Mouse (Mus musculus) heart, embryonic 12.5 days (tissue): ENCODE measurements around the gene Zfp46. TPM values are rescaled to one million over a fixed set of nuclear protein-coding genes. Genes with fewer than 3 reads are reported as not detected.

ENCODE experiments used
- polyA plus RNA-seq: library from polyadenylated mRNA; unstranded; fragments of >200 nt; fragmentation: Nextera tagmentation; extraction: Ambion mirVana; gene quantifications from 2 replicates; pipeline ENCODE4 v1.2.1, GENCODE M21; 2016

Gene Zfp46
- polyA plus RNA-seq, 1 experiment from 2014 or later: 24.9 TPM

Other genes starting within 250 kb of the Zfp46 start
- gene Rpl11, start 231.3 kb upstream of the Zfp46 start, polyA plus RNA-seq: 257 and 262 TPM in 2 replicates
- 320 and 321 TPM in 2 replicates for gene Id3, start 141.2 kb upstream of the Zfp46 start, polyA plus RNA-seq
- gene E2f2, start 112.3 kb upstream of the Zfp46 start, polyA plus RNA-seq: 8.1 and 9.3 TPM in 2 replicates
- gene Asap3, start 78.3 kb upstream of the Zfp46 start, polyA plus RNA-seq: 2.9 and 3.4 TPM in 2 replicates
- 56.9 and 57.6 TPM in 2 replicates for gene Tcea3, start 37.0 kb upstream of the Zfp46 start, polyA plus RNA-seq
- 112 and 115 TPM in 2 replicates for gene Hnrnpr, start 26.3 kb downstream of the Zfp46 start, polyA plus RNA-seq
- 0.08 TPM in 1 of 2 replicates, not detected in the other for gene Htr1d, start 138.8 kb downstream of the Zfp46 start, polyA plus RNA-seq
- gene 6030445D17Rik, start 177.6 kb downstream of the Zfp46 start, polyA plus RNA-seq: 0.24 and 0.54 TPM in 2 replicates
- 83.8 and 95.1 TPM in 2 replicates for gene Luzp1, start 185.1 kb downstream of the Zfp46 start, polyA plus RNA-seq